Mouse (Mus musculus): ENCODE data around the gene Hmx1. TPM values are rescaled to one million over a fixed set of nuclear protein-coding genes. Genes with fewer than 3 reads are reported as not detected.
A peak's percentile ranks its signal among the peaks of the same experiment; 100 is the strongest.

Hmx1 gene
- polyA plus RNA-seq (2014; fragmentation: Nextera tagmentation; extraction: Ambion mirVana) = not detected in 2 replicates

- Histone ChIP-seq H3K9ac (ENCODE audit: low read length) (no peak within 1 kb of the TSS), H3K27me3 (replicated peaks; ENCODE audit: control insufficient read depth, insufficient read depth, low read length) (peaks cover 100% of the 10 kb centered on the region), H3K27ac (ENCODE audit: low read depth, low read length) (no peak within 1 kb of the TSS), H3K4me2 (ENCODE audit: low read length) (peak within 1 kb of the TSS; percentile 60), H3K4me3 (ENCODE audit: low read depth, low read length) (peak within 1 kb of the TSS; percentile 41), H3K4me1 (ENCODE audit: control insufficient read depth, insufficient read depth, low read length) (peaks cover 2% of the 10 kb centered on the region; the same call in 1 of the 2 replicates), H3K36me3 (ENCODE audit: control insufficient read depth, insufficient read depth, low read length) (no peaks in the 10 kb centered on the region), H3K9me3 (replicated peaks; ENCODE audit: control insufficient read depth, low read length) (no peaks in the 10 kb centered on the region)
- DNase-seq (ENCODE audit: low spot score) (peak; percentile 79), ATAC-seq (peak; percentile 95)
- 1% methylated on average over 67 of the region's 71 CpGs for WGBS
Measured at GRCm38 (mm10) chr5:35388491-35389111, at the start of gene Hmx1. Gene Hmx1, plus strand, starts transcription at chr5:35389108.

DNA sequence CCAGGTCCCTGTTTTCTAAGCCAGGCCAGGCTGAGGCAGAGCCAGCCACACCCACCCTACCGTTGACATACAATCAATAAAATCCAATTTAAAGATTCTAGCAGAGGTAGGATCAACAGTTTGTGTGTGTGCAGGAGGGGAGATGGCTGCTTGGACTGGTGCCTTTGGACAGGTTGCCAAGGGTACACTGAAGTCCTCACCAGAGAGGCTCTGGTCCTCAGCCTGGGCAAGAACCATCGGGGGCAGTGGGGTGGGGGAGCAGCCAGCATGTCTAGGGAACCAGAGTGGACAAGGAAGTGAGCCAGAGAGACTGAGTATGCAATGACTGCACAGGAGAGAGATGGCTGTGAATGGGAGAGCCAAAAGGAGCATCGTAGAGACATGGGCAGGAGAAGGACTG, 43.8 kb upstream of the Hmx1 start:
- no peaks in the 10 kb centered on the region for H3K36me3 ChIP-seq (ENCODE audit: control insufficient read depth, insufficient read depth, low read length)
- 78% methylated on average over 3 of the region's 3 CpGs for WGBS
- no peak overlapping the region for H3K4me3 ChIP-seq (ENCODE audit: low read depth, low read length)
- H3K9ac ChIP-seq (ENCODE audit: low read length) = no peak overlapping the region
- H3K4me2 ChIP-seq (ENCODE audit: low read length) = no peak overlapping the region
- no peak overlapping the region for H3K27ac ChIP-seq (ENCODE audit: low read depth, low read length)
- no peak for DNase-seq (ENCODE audit: low spot score)
- H3K9me3 ChIP-seq (replicated peaks; ENCODE audit: control insufficient read depth, low read length) = no peaks in the 10 kb centered on the region
- no peaks in the 10 kb centered on the region for H3K4me1 ChIP-seq (ENCODE audit: control insufficient read depth, insufficient read depth, low read length)
- no peaks in the 10 kb centered on the region for H3K27me3 ChIP-seq (replicated peaks; ENCODE audit: control insufficient read depth, insufficient read depth, low read length)
- no peak for ATAC-seq

DNA sequence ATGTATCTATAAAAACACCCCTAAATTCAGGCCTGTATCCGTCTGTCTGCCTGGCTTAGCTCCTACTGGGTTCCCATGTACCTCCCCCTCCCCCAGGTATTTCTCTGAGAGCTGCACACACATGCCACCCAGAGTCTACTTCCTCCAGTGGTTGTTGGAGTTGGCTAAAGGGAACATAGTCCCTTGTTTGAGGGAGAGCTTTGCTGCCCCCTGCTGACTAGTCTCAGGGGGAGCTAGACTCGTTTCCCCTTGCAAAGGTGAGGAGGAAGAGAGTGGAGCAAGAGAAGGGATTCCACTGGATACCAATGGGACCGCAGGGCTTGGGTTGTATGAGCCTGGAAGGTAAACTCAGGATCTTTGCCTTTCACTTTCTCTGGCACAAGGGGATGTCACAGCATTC, 40.1 kb upstream of the Hmx1 start:
- Histone ChIP-seq H3K4me2 (ENCODE audit: low read length) (no peak overlapping the region), H3K4me1 (ENCODE audit: control insufficient read depth, insufficient read depth, low read length) (no peaks in the 10 kb centered on the region), H3K9ac (ENCODE audit: low read length) (no peak overlapping the region), H3K27me3 (replicated peaks; ENCODE audit: control insufficient read depth, insufficient read depth, low read length) (no peaks in the 10 kb centered on the region), H3K36me3 (ENCODE audit: control insufficient read depth, insufficient read depth, low read length) (no peaks in the 10 kb centered on the region), H3K9me3 (replicated peaks; ENCODE audit: control insufficient read depth, low read length) (no peaks in the 10 kb centered on the region), H3K27ac (ENCODE audit: low read depth, low read length) (no peak overlapping the region), H3K4me3 (ENCODE audit: low read depth, low read length) (no peak overlapping the region)
- DNase-seq (ENCODE audit: low spot score) (peak; percentile 86), ATAC-seq (peak; percentile 44; the same call in 1 of the 2 replicates)
- 20% methylated on average over 3 of the region's 3 CpGs for WGBS

DNA sequence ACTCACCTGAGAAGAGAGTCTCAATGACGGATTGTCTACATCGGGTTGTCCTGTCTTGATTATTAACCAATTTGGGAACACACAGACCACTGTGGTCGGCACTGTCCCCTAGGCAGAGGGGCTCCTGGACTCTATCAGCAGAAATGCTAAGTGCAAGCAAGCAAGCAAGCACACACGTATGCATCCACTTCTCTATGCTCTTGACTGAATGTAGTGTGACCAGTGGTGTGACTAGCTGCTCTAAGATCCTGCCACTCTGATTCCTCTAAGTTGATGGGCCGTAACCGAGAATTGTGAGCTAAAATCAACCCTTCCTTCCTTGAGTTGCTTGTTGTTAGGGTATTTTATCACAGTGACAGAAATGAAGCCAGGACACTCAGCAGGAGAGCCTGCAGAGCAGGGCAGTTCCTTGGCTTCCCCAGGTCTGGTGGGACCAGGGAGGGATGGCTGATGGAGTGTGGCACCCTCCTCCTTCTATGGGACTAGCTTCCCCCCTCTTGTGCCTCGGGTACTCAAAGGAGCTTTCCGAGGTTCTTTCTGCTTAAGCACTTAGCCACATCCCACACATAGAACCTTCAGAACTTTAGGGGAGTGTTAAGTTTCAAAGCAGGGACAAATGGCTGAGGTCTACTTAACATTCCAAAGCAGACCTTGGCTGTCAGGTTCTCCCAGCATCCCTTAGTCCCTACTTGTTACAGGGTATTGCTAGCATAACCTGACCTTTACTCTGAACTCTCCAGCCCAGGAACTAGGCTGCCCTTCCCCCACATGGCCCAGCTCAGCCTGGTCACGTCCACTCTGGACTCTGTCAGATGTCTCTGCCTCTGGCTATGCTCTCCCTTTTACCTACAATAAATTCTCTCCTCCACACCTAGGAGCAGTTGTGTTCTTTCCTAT, 31.1 kb upstream of the Hmx1 start:
- no peak for DNase-seq (ENCODE audit: low spot score)
- WGBS = 62% methylated on average over 9 of the region's 9 CpGs
- no peak for ATAC-seq

DNA sequence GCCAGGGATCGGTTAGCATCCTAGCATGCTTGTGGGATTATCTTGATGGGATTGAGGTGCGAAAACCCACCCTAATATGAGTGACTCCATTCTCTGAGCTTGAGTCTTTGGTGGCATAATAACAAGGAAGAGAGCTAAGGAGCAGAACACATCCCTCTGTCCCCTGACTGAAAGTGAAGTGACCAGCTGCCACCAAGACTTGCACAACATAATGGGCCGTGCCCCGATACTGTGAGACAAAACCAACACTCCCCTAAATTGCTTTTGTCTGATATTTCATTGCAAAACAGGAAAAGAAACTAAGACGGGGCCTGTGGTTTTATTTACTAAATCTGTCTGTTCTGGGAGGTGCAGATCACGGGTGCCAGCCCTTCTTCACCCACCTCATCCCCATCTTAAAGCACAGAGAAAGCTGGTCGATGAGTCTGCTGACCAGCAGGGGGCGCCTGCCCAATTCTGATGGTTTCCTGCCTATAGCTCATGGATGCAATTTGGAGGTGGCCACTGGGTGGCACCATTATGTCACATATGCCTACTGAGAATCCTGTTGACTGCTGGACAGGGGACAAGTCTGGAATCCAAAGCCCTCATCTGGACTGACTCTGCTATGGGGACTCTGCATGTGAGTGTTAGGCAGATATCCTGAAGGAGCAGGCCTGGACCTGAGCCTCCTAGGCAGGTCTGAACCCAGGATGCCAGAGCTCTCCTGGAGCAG, 27.2 kb upstream of the Hmx1 start:
- Histone ChIP-seq H3K27me3 (replicated peaks; ENCODE audit: control insufficient read depth, insufficient read depth, low read length) (no peaks in the 10 kb centered on the region), H3K36me3 (ENCODE audit: control insufficient read depth, insufficient read depth, low read length) (no peaks in the 10 kb centered on the region), H3K9ac (ENCODE audit: low read length) (no peak overlapping the region), H3K9me3 (replicated peaks; ENCODE audit: control insufficient read depth, low read length) (no peaks in the 10 kb centered on the region), H3K27ac (ENCODE audit: low read depth, low read length) (no peak overlapping the region), H3K4me1 (ENCODE audit: control insufficient read depth, insufficient read depth, low read length) (no peaks in the 10 kb centered on the region), H3K4me2 (ENCODE audit: low read length) (no peak overlapping the region), H3K4me3 (ENCODE audit: low read depth, low read length) (no peak overlapping the region)
- DNase-seq (ENCODE audit: low spot score) = peak; percentile 97
- WGBS = 47% methylated on average over 8 of the region's 8 CpGs
- peak; percentile 82 for ATAC-seq

More for the DNA sequence above, 31.1 kb upstream of the Hmx1 start:
- no peaks in the 10 kb centered on the region for H3K27me3 ChIP-seq (replicated peaks; ENCODE audit: control insufficient read depth, insufficient read depth, low read length)
- H3K4me3 ChIP-seq (ENCODE audit: low read depth, low read length) = no peak overlapping the region
- no peaks in the 10 kb centered on the region for H3K9me3 ChIP-seq (replicated peaks; ENCODE audit: control insufficient read depth, low read length)
- H3K27ac ChIP-seq (ENCODE audit: low read depth, low read length) = no peak overlapping the region
- H3K4me2 ChIP-seq (ENCODE audit: low read length) = no peak overlapping the region
- no peaks in the 10 kb centered on the region for H3K4me1 ChIP-seq (ENCODE audit: control insufficient read depth, insufficient read depth, low read length)
- H3K9ac ChIP-seq (ENCODE audit: low read length) = no peak overlapping the region
- no peaks in the 10 kb centered on the region for H3K36me3 ChIP-seq (ENCODE audit: control insufficient read depth, insufficient read depth, low read length)

DNA sequence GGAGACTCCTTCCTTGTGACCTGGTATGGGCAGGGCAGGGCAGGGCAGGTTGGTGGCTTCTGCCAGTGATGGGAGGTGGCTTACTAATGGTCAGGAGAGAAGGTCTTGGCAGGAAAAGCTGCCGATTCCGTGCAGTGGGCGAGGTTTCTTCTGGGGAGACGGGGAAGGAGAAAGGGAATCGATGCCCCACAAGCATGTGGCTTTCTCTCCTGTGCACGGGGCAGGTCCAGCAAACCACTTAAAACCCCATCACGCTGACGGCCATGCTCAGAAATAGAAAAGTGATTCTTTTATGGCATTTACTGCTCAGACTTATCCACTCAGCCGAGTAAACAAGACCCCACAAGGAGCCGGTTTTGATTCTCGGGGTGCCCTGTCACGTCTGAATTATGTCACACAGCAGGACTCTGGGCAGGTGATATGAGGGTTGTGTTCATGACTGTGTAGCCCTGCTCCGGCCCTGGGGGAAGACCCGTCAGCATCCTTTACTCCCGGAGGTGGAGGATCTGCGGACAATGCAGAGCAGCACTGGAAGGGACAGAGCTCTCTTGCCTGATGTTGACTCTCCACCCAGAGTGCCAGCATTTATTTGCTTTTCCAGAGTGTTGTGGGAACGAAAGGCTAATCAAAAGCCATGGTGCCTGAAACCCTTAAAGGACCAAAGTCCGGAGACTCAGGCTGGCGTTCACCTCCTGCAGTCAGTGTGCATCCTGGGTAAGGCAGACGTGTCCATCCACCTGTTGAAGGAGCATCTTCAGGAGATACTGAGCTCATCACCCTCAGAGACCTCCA, 22.5 kb upstream of the Hmx1 start:
- no peaks in the 10 kb centered on the region for H3K9me3 ChIP-seq (replicated peaks; ENCODE audit: control insufficient read depth, low read length)
- WGBS = 76% methylated on average over 20 of the region's 20 CpGs
- no peak overlapping the region for H3K4me3 ChIP-seq (ENCODE audit: low read depth, low read length)
- H3K27me3 ChIP-seq (replicated peaks; ENCODE audit: control insufficient read depth, insufficient read depth, low read length) = no peaks in the 10 kb centered on the region
- H3K4me2 ChIP-seq (ENCODE audit: low read length) = no peak overlapping the region
- H3K36me3 ChIP-seq (ENCODE audit: control insufficient read depth, insufficient read depth, low read length) = no peaks in the 10 kb centered on the region
- DNase-seq (ENCODE audit: low spot score) (no peak), ATAC-seq (no peak)
- no peaks in the 10 kb centered on the region for H3K4me1 ChIP-seq (ENCODE audit: control insufficient read depth, insufficient read depth, low read length)
- H3K27ac ChIP-seq (ENCODE audit: low read depth, low read length) = no peak overlapping the region
- no peak overlapping the region for H3K9ac ChIP-seq (ENCODE audit: low read length)

DNA sequence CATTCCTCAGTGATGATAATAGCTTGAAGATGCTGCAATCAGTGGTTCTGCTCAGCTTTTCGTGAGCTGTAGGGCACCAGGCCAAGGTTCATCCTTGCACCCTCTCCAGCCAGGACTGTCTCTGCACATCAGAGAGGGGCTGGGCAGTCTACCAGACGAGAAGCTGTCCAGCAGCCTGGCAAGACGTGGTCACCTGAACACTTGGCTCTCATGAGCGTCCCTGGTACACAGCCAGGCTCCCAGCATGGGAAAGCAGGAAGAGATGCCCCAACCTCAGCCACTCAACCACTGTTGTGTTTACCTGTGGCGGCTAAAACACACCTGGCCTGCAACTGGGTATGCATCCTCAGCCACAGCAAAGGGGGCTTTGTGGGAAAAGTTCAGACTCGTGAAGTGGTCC, 20.0 kb upstream of the Hmx1 start:
- no peak overlapping the region for H3K4me3 ChIP-seq (ENCODE audit: low read depth, low read length)
- no peak overlapping the region for H3K27ac ChIP-seq (ENCODE audit: low read depth, low read length)
- no peak overlapping the region for H3K4me2 ChIP-seq (ENCODE audit: low read length)
- H3K9me3 ChIP-seq (replicated peaks; ENCODE audit: control insufficient read depth, low read length) = no peaks in the 10 kb centered on the region
- H3K27me3 ChIP-seq (replicated peaks; ENCODE audit: control insufficient read depth, insufficient read depth, low read length) = no peaks in the 10 kb centered on the region
- no peak overlapping the region for H3K9ac ChIP-seq (ENCODE audit: low read length)
- no peak for DNase-seq (ENCODE audit: low spot score)
- no peak for ATAC-seq
- H3K36me3 ChIP-seq (ENCODE audit: control insufficient read depth, insufficient read depth, low read length) = no peaks in the 10 kb centered on the region
- WGBS = 81% methylated on average over 6 of the region's 6 CpGs
- H3K4me1 ChIP-seq (ENCODE audit: control insufficient read depth, insufficient read depth, low read length) = no peaks in the 10 kb centered on the region

DNA sequence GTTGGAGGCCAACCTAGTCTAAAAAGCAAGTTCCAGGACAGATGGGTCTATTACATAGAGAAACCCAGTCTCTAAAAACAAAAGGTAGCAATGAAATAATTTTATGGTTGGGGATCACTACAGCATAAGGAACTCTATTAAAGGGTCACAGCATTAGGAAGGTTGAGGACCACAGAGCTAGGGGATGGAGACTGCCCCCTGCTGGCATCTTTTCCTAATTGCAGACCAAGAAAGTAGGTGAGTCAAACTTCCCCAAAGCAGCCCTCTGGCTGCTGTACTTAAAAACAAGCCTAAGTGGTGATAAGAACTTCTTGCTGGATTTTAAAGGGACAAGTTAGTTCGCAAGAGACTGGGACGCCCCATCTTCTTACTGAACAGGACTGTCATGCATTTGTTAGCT, 9.8 kb upstream of the Hmx1 start:
- Histone ChIP-seq H3K9ac (ENCODE audit: low read length) (no peak overlapping the region), H3K4me2 (ENCODE audit: low read length) (no peak overlapping the region), H3K4me3 (ENCODE audit: low read depth, low read length) (no peak overlapping the region), H3K27ac (ENCODE audit: low read depth, low read length) (no peak overlapping the region), H3K4me1 (ENCODE audit: control insufficient read depth, insufficient read depth, low read length) (no peaks in the 10 kb centered on the region), H3K36me3 (ENCODE audit: control insufficient read depth, insufficient read depth, low read length) (no peaks in the 10 kb centered on the region), H3K27me3 (replicated peaks; ENCODE audit: control insufficient read depth, insufficient read depth, low read length) (peaks cover 77% of the 10 kb centered on the region), H3K9me3 (replicated peaks; ENCODE audit: control insufficient read depth, low read length) (no peaks in the 10 kb centered on the region)
- 45% methylated on average over 2 of the region's 2 CpGs for WGBS
- no peak for ATAC-seq
- DNase-seq (ENCODE audit: low spot score) = no peak
